Mouse (Mus musculus): ENCODE measurements at regions not wholly inside any gene's neighbourhood (a gene's known extent, or its start where the extent isn't known, plus 50 kb on each side); places are given as distances from the start of the nearest gene placed in this dataset.

GRCm38 (mm10) chr5:119188476-119188875 is 482.0 kb upstream of the Tbx3 start:
- DNase-seq = no peak
- intact Hi-C loops (cut with DNase I) = no loop called here
- H3K79me2 ChIP-seq (replicated peaks; ENCODE audit: control insufficient read depth, insufficient read depth, low read length) = no peaks in the 10 kb centered on the region
- WGBS = 64% methylated on average over 6 of the region's 6 CpGs
- H3K27me3 ChIP-seq (ENCODE audit: control insufficient read depth, insufficient read depth, low read length) = no peaks in the 10 kb centered on the region
- no peak for TF ChIP-seq EP300 (IDR thresholded peaks at IDR 0.05; ENCODE audit: insufficient read depth, low read depth, low read length)
- no peak for TF ChIP-seq POLR2A (IDR thresholded peaks at IDR 0.05; ENCODE audit: insufficient read depth, low read depth, low read length)
- no peak for TF ChIP-seq CTCF (IDR thresholded peaks at IDR 0.05)
- no peak overlapping the region for H3K9ac ChIP-seq (ENCODE audit: low read depth, low read length)
- no peaks in the 10 kb centered on the region for H3K4me1 ChIP-seq (ENCODE audit: control insufficient read depth, insufficient read depth, low read length)
- no peak overlapping the region for H3K27ac ChIP-seq
- no peaks in the 10 kb centered on the region for H3K36me3 ChIP-seq (ENCODE audit: control insufficient read depth, insufficient read depth, low read length)
- no peak overlapping the region for H3K4me3 ChIP-seq

GRCm38 (mm10) chr5:119193699-119194681 is 476.5 kb upstream of the Tbx3 start:
- Histone ChIP-seq H3K4me3 (no peak overlapping the region), H3K27me3 (ENCODE audit: control insufficient read depth, insufficient read depth, low read length) (no peaks in the 10 kb centered on the region; the same call in 1 of the 2 replicates), H3K79me2 (replicated peaks; ENCODE audit: control insufficient read depth, insufficient read depth, low read length) (no peaks in the 10 kb centered on the region), H3K9ac (ENCODE audit: low read depth, low read length) (no peak overlapping the region), H3K27ac (peak overlapping the region; percentile 13; the same call in 1 of the 2 replicates), H3K4me1 (ENCODE audit: control insufficient read depth, insufficient read depth, low read length) (no peaks in the 10 kb centered on the region), H3K36me3 (ENCODE audit: control insufficient read depth, insufficient read depth, low read length) (no peaks in the 10 kb centered on the region)
- TF ChIP-seq CTCF (IDR thresholded peaks at IDR 0.05) (no peak), POLR2A (IDR thresholded peaks at IDR 0.05; ENCODE audit: insufficient read depth, low read depth, low read length) (no peak), EP300 (IDR thresholded peaks at IDR 0.05; ENCODE audit: insufficient read depth, low read depth, low read length) (no peak)
- intact Hi-C loops (cut with DNase I) = no loop called here
- peak; percentile 46 to 66 for DNase-seq
- WGBS = 46% methylated on average over 21 of the region's 21 CpGs

- Histone ChIP-seq H3K9ac (ENCODE audit: low read depth, low read length) (no peak overlapping the region), H3K27me3 (ENCODE audit: control insufficient read depth, insufficient read depth, low read length) (no peaks in the 10 kb centered on the region), H3K4me3 (no peak overlapping the region), H3K36me3 (ENCODE audit: control insufficient read depth, insufficient read depth, low read length) (no peaks in the 10 kb centered on the region), H3K4me1 (ENCODE audit: control insufficient read depth, insufficient read depth, low read length) (peaks cover 2% of the 10 kb centered on the region), H3K79me2 (replicated peaks; ENCODE audit: control insufficient read depth, insufficient read depth, low read length) (no peaks in the 10 kb centered on the region), H3K27ac (no peak overlapping the region)
- no peak for TF ChIP-seq CTCF (IDR thresholded peaks at IDR 0.05)
- no peak for TF ChIP-seq POLR2A (IDR thresholded peaks at IDR 0.05; ENCODE audit: insufficient read depth, low read depth, low read length)
- TF ChIP-seq EP300 (IDR thresholded peaks at IDR 0.05; ENCODE audit: insufficient read depth, low read depth, low read length) = no peak
- no peak for DNase-seq
- 60% methylated on average over 9 of the region's 9 CpGs for WGBS
- intact Hi-C loops (cut with DNase I) = no loop called here
Measured at GRCm38 (mm10) chr5:119199906-119200305, 470.6 kb upstream of the Tbx3 start.

GRCm38 (mm10) chr5:119201251-119201650 is 469.2 kb upstream of the Tbx3 start:
- no peak for DNase-seq
- 78% methylated on average over 8 of the region's 8 CpGs for WGBS
- intact Hi-C loops (cut with DNase I) = no loop called here
- Histone ChIP-seq H3K36me3 (ENCODE audit: control insufficient read depth, insufficient read depth, low read length) (no peaks in the 10 kb centered on the region), H3K4me3 (no peak overlapping the region), H3K9ac (ENCODE audit: low read depth, low read length) (no peak overlapping the region), H3K4me1 (ENCODE audit: control insufficient read depth, insufficient read depth, low read length) (peaks cover 2% of the 10 kb centered on the region), H3K27me3 (ENCODE audit: control insufficient read depth, insufficient read depth, low read length) (no peaks in the 10 kb centered on the region), H3K79me2 (replicated peaks; ENCODE audit: control insufficient read depth, insufficient read depth, low read length) (no peaks in the 10 kb centered on the region), H3K27ac (no peak overlapping the region)
- TF ChIP-seq EP300 (IDR thresholded peaks at IDR 0.05; ENCODE audit: insufficient read depth, low read depth, low read length) (no peak), CTCF (IDR thresholded peaks at IDR 0.05) (no peak)

- TF ChIP-seq CTCF (IDR thresholded peaks at IDR 0.05) (no peak), EP300 (IDR thresholded peaks at IDR 0.05; ENCODE audit: insufficient read depth, low read depth, low read length) (no peak), POLR2A (IDR thresholded peaks at IDR 0.05; ENCODE audit: insufficient read depth, low read depth, low read length) (no peak)
- intact Hi-C loops (cut with DNase I) = no loop called here
- H3K27me3 ChIP-seq (ENCODE audit: control insufficient read depth, insufficient read depth, low read length) = no peaks in the 10 kb centered on the region
- H3K27ac ChIP-seq = no peak overlapping the region
- no peak overlapping the region for H3K9ac ChIP-seq (ENCODE audit: low read depth, low read length)
- DNase-seq = no peak
- H3K4me3 ChIP-seq = no peak overlapping the region
- H3K4me1 ChIP-seq (ENCODE audit: control insufficient read depth, insufficient read depth, low read length) = 0 out of 2 replicates have a peak, but pooled peaks cover 1% of the 10 kb centered on the region
- WGBS = 49% methylated on average over 2 of the region's 2 CpGs
- H3K36me3 ChIP-seq (ENCODE audit: control insufficient read depth, insufficient read depth, low read length) = no peaks in the 10 kb centered on the region
- H3K79me2 ChIP-seq (replicated peaks; ENCODE audit: control insufficient read depth, insufficient read depth, low read length) = no peaks in the 10 kb centered on the region
Measured at GRCm38 (mm10) chr5:119204736-119205135, 465.7 kb upstream of the Tbx3 start.

- no peak overlapping the region for H3K9ac ChIP-seq (ENCODE audit: low read depth, low read length)
- TF ChIP-seq POLR2A (IDR thresholded peaks at IDR 0.05; ENCODE audit: insufficient read depth, low read depth, low read length) (no peak), CTCF (IDR thresholded peaks at IDR 0.05) (no peak), EP300 (IDR thresholded peaks at IDR 0.05; ENCODE audit: insufficient read depth, low read depth, low read length) (no peak)
- H3K4me1 ChIP-seq (ENCODE audit: control insufficient read depth, insufficient read depth, low read length) = 0 out of 2 replicates have a peak, but pooled peaks cover 1% of the 10 kb centered on the region
- H3K27me3 ChIP-seq (ENCODE audit: control insufficient read depth, insufficient read depth, low read length) = no peaks in the 10 kb centered on the region
- intact Hi-C loops (cut with DNase I) = no loop called here
- no peak for DNase-seq
- H3K27ac ChIP-seq = peak overlapping the region; percentile 9; the same call in 1 of the 2 replicates
- no peaks in the 10 kb centered on the region for H3K79me2 ChIP-seq (replicated peaks; ENCODE audit: control insufficient read depth, insufficient read depth, low read length)
- no peak overlapping the region for H3K4me3 ChIP-seq
- no peaks in the 10 kb centered on the region for H3K36me3 ChIP-seq (ENCODE audit: control insufficient read depth, insufficient read depth, low read length)
- WGBS = 64% methylated on average over 13 of the region's 13 CpGs
Measured at GRCm38 (mm10) chr5:119208077-119208476, 462.4 kb upstream of the Tbx3 start.

All from heart, adult 2 months (tissue).